Mouse (Mus musculus) duodenum, adult 2 months (tissue): ENCODE results near the gene Gabrg2. TPM values are rescaled to one million over a fixed set of nuclear protein-coding genes. Genes with fewer than 3 reads are reported as not detected.

Experiments
- polyA plus RNA-seq: library from polyadenylated mRNA; depleted of rRNA; stranded (reverse); fragments of >200 nt; gene quantifications from 2 replicates; pipeline ENCODE4 v1.2.3, GENCODE M21; 2012; ENCODE audit warnings: low replicate concordance; rRNA removed

Gabrg2 gene
- polyA plus RNA-seq: 0.06 TPM in 1 of 2 replicates, not detected in the other

DNA sequence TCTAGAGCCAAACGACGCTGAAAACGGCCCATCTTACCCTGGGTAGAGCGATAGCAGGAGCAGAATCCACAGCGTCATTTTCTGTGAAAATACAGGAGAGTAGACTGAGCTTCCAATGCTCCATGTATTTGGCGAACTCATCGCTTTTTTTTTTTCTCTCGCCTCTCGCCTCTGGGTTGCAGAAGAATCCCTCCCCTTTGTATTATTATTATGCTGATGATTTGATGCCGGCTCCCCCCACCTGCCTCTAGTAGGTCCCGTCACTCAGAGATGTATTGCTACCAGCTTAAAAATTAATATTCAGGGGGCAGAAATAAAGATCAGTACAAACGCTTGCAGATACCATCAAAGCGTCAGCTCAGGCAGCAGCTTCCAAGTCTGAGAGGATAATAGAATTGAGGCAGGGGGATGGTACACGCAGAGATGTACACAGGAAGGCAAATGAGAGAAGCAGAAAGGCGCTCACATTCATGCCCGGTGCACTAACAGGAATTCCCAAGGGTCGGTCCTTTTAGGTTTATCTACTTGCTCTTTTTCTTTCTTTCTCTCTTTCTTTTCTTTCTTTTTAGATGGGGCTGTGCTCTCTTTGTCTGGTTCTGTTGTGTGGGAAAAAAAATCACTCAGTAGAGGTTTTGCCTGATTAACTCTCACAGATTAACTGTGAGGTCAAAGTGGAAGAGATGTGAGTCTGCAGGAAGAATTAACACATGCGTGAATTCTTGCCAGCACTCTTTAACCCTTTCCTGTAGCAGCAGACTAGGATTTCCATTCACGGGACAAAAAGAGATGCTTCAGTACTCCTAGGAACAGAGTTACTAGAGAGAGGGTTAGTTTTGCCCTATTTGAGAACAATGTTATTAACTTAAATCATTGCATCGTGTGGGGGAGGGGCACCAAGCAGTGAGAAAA, at the start of gene Gabrg2:
Gene Gabrg2, minus strand, starts transcription at position 668 of the 909 bp plus-strand sequence.

Other genes with a start within 250 kb of the Gabrg2 start
- gene Gabra1, start 182.1 kb upstream of the Gabrg2 start, polyA plus RNA-seq: 0.61 TPM in 1 of 2 replicates, not detected in the other